Mouse (Mus musculus) CH12.LX (cell line): ENCODE measurements around the gene Cers4. TPM values are rescaled to one million over a fixed set of nuclear protein-coding genes. Genes with fewer than 3 reads are reported as not detected.

Experiments used
- DNase-seq: peaks from one replicate; pipeline ENCODE4 v3.0.0-alpha.2; 2013; ENCODE audit errors: extremely low read depth
- H3K27ac ChIP-seq: 2 replicates; pipeline ENCODE4 v1.5.1; 2012; ENCODE audit warnings: low read depth, mild to moderate bottlenecking, control low read depth, moderate library complexity; ENCODE audit not compliant: insufficient read depth
- H3K27me3 ChIP-seq: replicated peaks from 2 replicates; pipeline ENCODE3; 2012; ENCODE audit warnings: inconsistent platforms
- H3K36me3 ChIP-seq, 2 experiments: replicated peaks in 1 of 2; 2 replicates each; pipeline versions ENCODE3 to v1.6.1; 2012; ENCODE audit warnings: inconsistent platforms in 1 of 2, low read length in 1 of 2, mild to moderate bottlenecking in 1 of 2, mixed read lengths in 1 of 2, moderate library complexity in 1 of 2; ENCODE audit not compliant: control insufficient read depth in 1 of 2, insufficient read depth in 1 of 2
- H3K4me1 ChIP-seq, 2 experiments: 2 replicates each; pipeline ENCODE4 v1.6.1; 2012; ENCODE audit warnings: inconsistent platforms in 1 of 2, moderate library complexity in 1 of 2; ENCODE audit not compliant: insufficient read depth in 2 of 2, control insufficient read depth in 1 of 2
- H3K4me2 ChIP-seq: 2 replicates; pipeline ENCODE4 v1.6.1; 2012; ENCODE audit warnings: low read depth, mild to moderate bottlenecking, control low read depth; ENCODE audit not compliant: poor library complexity, insufficient read depth, severe bottlenecking
- H3K4me3 ChIP-seq, 3 experiments: fragments of 150-350 bp in 1 of 3; sonication (generic) in 1 of 3; replicated peaks in 1 of 3; 2 replicates each; pipeline versions ENCODE3 to v1.5.1; 2011 to 2012; ENCODE audit warnings: low read depth in 2 of 3, low read length in 2 of 3, mild to moderate bottlenecking in 2 of 3, moderate library complexity in 2 of 3, control low read depth in 1 of 3, improper control_type of control experiment in 1 of 3, inconsistent platforms in 1 of 3, mixed read lengths in 1 of 3; ENCODE audit not compliant: poor library complexity in 1 of 3
- H3K79me2 ChIP-seq: replicated peaks from 2 replicates; pipeline ENCODE4 v1.6.1; 2012; ENCODE audit warnings: mild to moderate bottlenecking, moderate library complexity; ENCODE audit not compliant: control insufficient read depth, poor library complexity, insufficient read depth, severe bottlenecking; ENCODE audit errors: extremely low read depth
- H3K9ac ChIP-seq: 2 replicates; pipeline ENCODE4 v1.6.1; 2012; ENCODE audit warnings: low read depth, mild to moderate bottlenecking, control low read depth, moderate library complexity; ENCODE audit not compliant: insufficient read depth
- H3K9me3 ChIP-seq: replicated peaks from 2 replicates; pipeline ENCODE3; 2012; ENCODE audit warnings: low read length, inconsistent platforms, mixed read lengths
- BHLHE40 ChIP-seq: IDR thresholded peaks from 2 replicates; pipeline ENCODE4 v1.6.1; 2011; ENCODE audit warnings: mild to moderate bottlenecking, low read depth, low read length, improper control_type of control experiment
- CHD1 ChIP-seq: IDR thresholded peaks from 2 replicates; pipeline ENCODE4 v1.6.1; 2012; ENCODE audit warnings: low read depth, low read length, improper control_type of control experiment, inconsistent platforms
- CHD2 ChIP-seq: IDR thresholded peaks from 2 replicates; pipeline ENCODE4 v1.6.1; 2011; ENCODE audit warnings: low read length, improper control_type of control experiment
- CTCF ChIP-seq, 2 experiments: IDR thresholded peaks in 1 of 2; conservative IDR thresholded peaks in 1 of 2; 2 replicates each; pipeline ENCODE4 v1.5.1; 2011 to 2012; ENCODE audit warnings: low read depth in 2 of 2, low read length in 2 of 2, improper control_type of control experiment in 1 of 2, inconsistent platforms in 1 of 2, mild to moderate bottlenecking in 1 of 2, moderate library complexity in 1 of 2
- E2F4 ChIP-seq: IDR thresholded peaks from 2 replicates; pipeline ENCODE4 v1.6.1; 2011; ENCODE audit warnings: low read depth, low read length, improper control_type of control experiment; ENCODE audit not compliant: insufficient replicate concordance
- ELF1 ChIP-seq: IDR thresholded peaks from 2 replicates; pipeline ENCODE4 v1.6.1; 2014; ENCODE audit warnings: low read depth, mild to moderate bottlenecking, inconsistent platforms, low read length, improper control_type of control experiment
- JUND ChIP-seq: conservative IDR thresholded peaks from 2 replicates; pipeline ENCODE4 v1.6.1; 2011; ENCODE audit warnings: low read depth, low read length, improper control_type of control experiment
- KAT2A ChIP-seq: IDR thresholded peaks from 2 replicates; pipeline ENCODE4 v1.6.1; 2012; ENCODE audit warnings: low read length, improper control_type of control experiment, inconsistent platforms; ENCODE audit not compliant: insufficient replicate concordance
- MAFK ChIP-seq: IDR thresholded peaks from 2 replicates; pipeline ENCODE4 v1.6.1; 2011; ENCODE audit warnings: low read length, improper control_type of control experiment; ENCODE audit not compliant: insufficient replicate concordance
- MAZ ChIP-seq: IDR thresholded peaks from 2 replicates; pipeline ENCODE4 v1.6.1; 2012; ENCODE audit warnings: low read depth, mild to moderate bottlenecking, inconsistent platforms, low read length, improper control_type of control experiment, moderate library complexity
- MYC ChIP-seq: IDR thresholded peaks from 2 replicates; pipeline ENCODE4 v1.6.1; 2011; ENCODE audit warnings: low read depth, mild to moderate bottlenecking, improper control_type of control experiment, low read length
- NELFE ChIP-seq: IDR thresholded peaks from 2 replicates; pipeline ENCODE4 v1.6.1; 2011; ENCODE audit warnings: low read depth, low read length, improper control_type of control experiment
- PAX5 ChIP-seq: IDR thresholded peaks from 2 replicates; pipeline ENCODE4 v1.6.1; 2012; ENCODE audit warnings: low read length, inconsistent platforms, mixed read lengths
- RCOR1 ChIP-seq: conservative IDR thresholded peaks from 2 replicates; pipeline ENCODE4 v1.6.1; 2012; ENCODE audit warnings: low read depth, mild to moderate bottlenecking, inconsistent platforms, low read length, improper control_type of control experiment
- SMC3 ChIP-seq: IDR thresholded peaks from 2 replicates; pipeline ENCODE4 v1.6.1; 2011; ENCODE audit warnings: low read depth, low read length, improper control_type of control experiment
- TBP ChIP-seq: conservative IDR thresholded peaks from 2 replicates; pipeline ENCODE4 v1.6.1; 2011; ENCODE audit warnings: low read depth, low read length, improper control_type of control experiment
- TCF12 ChIP-seq: IDR thresholded peaks from 2 replicates; pipeline ENCODE4 v1.6.1; 2014; ENCODE audit warnings: low read depth, mild to moderate bottlenecking, inconsistent platforms, low read length, improper control_type of control experiment
- USF1 ChIP-seq: IDR thresholded peaks from 2 replicates; pipeline ENCODE4 v1.6.1; 2014; ENCODE audit warnings: low read depth, mild to moderate bottlenecking, inconsistent platforms, low read length, improper control_type of control experiment
- ZC3H11A ChIP-seq: IDR thresholded peaks from 2 replicates; pipeline ENCODE4 v1.6.1; 2012; ENCODE audit warnings: low read depth, mild to moderate bottlenecking, inconsistent platforms, low read length, improper control_type of control experiment
- ZKSCAN1 ChIP-seq: IDR thresholded peaks from 2 replicates; pipeline ENCODE4 v1.6.1; 2012; ENCODE audit warnings: low read depth, inconsistent platforms, low read length, improper control_type of control experiment, borderline replicate concordance
- ZMIZ1 ChIP-seq: IDR thresholded peaks from 2 replicates; pipeline ENCODE4 v1.6.1; 2012; ENCODE audit warnings: low read depth, mild to moderate bottlenecking, inconsistent platforms, low read length, improper control_type of control experiment
- ZNF384 ChIP-seq: IDR thresholded peaks from 2 replicates; pipeline ENCODE4 v1.6.1; 2012; ENCODE audit warnings: low read depth, low read length, improper control_type of control experiment, inconsistent platforms
- dilution Hi-C: fragments of 300-500 bp; cut with MboI; formaldehyde crosslinking; loops from 2 replicates; pipeline ENCODE4 v1.14.3; 2020; ENCODE audit warnings: low sequenced_read_pairs; ENCODE audit not compliant: extremely low pct_unique_long_range_greater_than_20kb, extremely low pct_ligation_motif_present
- in situ Hi-C: fragments of 300-500 bp; cut with MboI; formaldehyde crosslinking; loops from 3 replicates; pipeline ENCODE4 v1.14.3; 2019; ENCODE audit warnings: low sequenced_read_pairs, low pct_ligation_motif_present, low pct_unique_long_range_greater_than_20kb, mixed read lengths
- polyA plus RNA-seq: library from polyadenylated mRNA; unstranded; fragments of >175 nt; gene quantifications from 2 replicates; pipeline ENCODE4 v1.2.1, GENCODE M21; 2012; ENCODE audit warnings: low read depth; ENCODE audit not compliant: insufficient read length
- total RNA-seq, 2 experiments: library from RNA; depleted of rRNA; stranded (reverse); fragments of 300-350 nt in 1 of 2; fragments of >200 nt in 1 of 2; gene quantifications; 2 replicates each; pipeline ENCODE4 v1.2.3; 2012 to 2014

The Cers4 gene
- total and polyA plus RNA-seq, 3 experiments = 11.4 to 13.3 (median 11.9) TPM

DNA sequence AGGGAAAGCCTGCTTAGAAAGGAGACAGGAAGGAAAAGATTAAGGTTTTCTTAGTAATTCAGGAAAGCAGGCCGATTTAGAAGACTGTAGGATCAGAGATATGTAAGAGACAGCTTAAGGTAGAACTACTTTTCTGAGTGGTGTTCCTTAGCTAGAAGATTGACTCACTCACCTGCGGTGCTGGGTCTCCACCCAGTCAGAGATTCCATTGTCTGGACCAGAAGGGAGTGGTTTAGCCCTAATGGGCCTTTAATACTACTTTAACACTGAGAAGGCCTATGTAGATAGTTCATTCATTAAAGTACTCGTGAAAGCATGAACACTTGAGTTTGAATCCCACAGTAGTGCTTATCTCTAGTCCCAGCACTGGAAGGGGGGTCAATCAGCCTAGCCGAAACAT is 11.2 kb upstream of the Cers4 start:
- TF ChIP-seq ZKSCAN1 (no peak), CTCF (conservative IDR thresholded peaks at IDR 0.05 in 1 of 2, IDR thresholded peaks at IDR 0.05 in 1 of 2; ENCODE audit: low read depth in 2 of 2, low read length in 2 of 2) (no peak), MYC (no peak), SMC3 (no peak), JUND (no peak), KAT2A (no peak), USF1 (no peak), NELFE (no peak), TCF12 (no peak), CHD2 (no peak), ZNF384 (no peak), MAFK (no peak), ZC3H11A (no peak), E2F4 (no peak), ZMIZ1 (no peak), CHD1 (no peak)
- H3K36me3 ChIP-seq = no peaks in the 10 kb centered on the region
- dilution Hi-C loops (no loop called here), in situ Hi-C loops (no loop called here)
- no peak overlapping the region for H3K27ac ChIP-seq
- DNase-seq = no peak
- no peaks in the 10 kb centered on the region for H3K9me3 ChIP-seq
- no peak overlapping the region for H3K4me2 ChIP-seq
- no peaks in the 10 kb centered on the region for H3K27me3 ChIP-seq
- no peak overlapping the region for H3K9ac ChIP-seq
- no peaks in the 10 kb centered on the region for H3K79me2 ChIP-seq
- no peak overlapping the region for H3K4me3 ChIP-seq
- H3K4me1 ChIP-seq = no peaks in the 10 kb centered on the region

DNA sequence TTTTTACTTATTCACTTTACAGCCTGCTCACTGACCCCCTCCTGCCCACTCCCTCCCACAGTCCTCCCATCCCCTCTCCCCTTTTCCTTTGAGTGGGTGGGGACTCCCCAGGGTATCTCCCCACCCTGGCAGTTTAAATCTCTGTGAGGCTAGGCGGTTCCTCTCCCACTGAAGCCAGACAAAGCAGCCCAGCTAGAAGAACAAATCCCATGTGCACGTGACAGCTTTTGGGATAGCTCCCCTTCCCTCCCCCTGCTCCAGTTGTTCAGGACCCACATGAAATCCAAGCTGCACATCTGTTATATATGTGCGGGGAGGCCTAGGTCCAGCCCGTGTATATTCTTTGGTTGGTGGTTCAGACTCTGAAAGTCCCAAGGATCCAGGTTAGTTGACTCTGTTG is 10.3 kb upstream of the Cers4 start:
- Histone ChIP-seq H3K4me1 (no peaks in the 10 kb centered on the region), H3K4me2 (no peak overlapping the region), H3K79me2 (no peaks in the 10 kb centered on the region), H3K4me3 (no peak overlapping the region), H3K36me3 (no peaks in the 10 kb centered on the region), H3K9ac (no peak overlapping the region), H3K27ac (no peak overlapping the region), H3K27me3 (no peaks in the 10 kb centered on the region), H3K9me3 (no peaks in the 10 kb centered on the region)
- no peak for DNase-seq
- dilution Hi-C loops = no loop called here
- TF ChIP-seq ELF1 (no peak), PAX5 (no peak), SMC3 (no peak), RCOR1 (no peak), E2F4 (no peak), USF1 (no peak), BHLHE40 (no peak), CTCF (conservative IDR thresholded peaks at IDR 0.05 in 1 of 2, IDR thresholded peaks at IDR 0.05 in 1 of 2; ENCODE audit: low read depth in 2 of 2, low read length in 2 of 2) (no peak), TBP (no peak), MAZ (no peak)
- in situ Hi-C loops = no loop called here
